Mouse (Mus musculus) heart, adult 2 months (tissue): ENCODE measurements at regions not wholly inside any gene's neighbourhood (a gene's known extent, or its start where the extent isn't known, plus 50 kb on each side); places are given as distances from the start of the nearest gene placed in this dataset.

Experiments used
- DNase-seq, 2 experiments: peaks; one replicate each; pipeline ENCODE4 v3.0.0; 2021
- H3K27ac ChIP-seq: fragments of 200-600 bp; 2 replicates; pipeline ENCODE4 v1.8.1; 2022
- H3K27me3 ChIP-seq: fragments of 200-500 bp; 2 replicates; pipeline ENCODE4 v1.6.1; 2012; ENCODE audit warnings: mild to moderate bottlenecking, low read length, inconsistent platforms, mixed read lengths; ENCODE audit not compliant: control insufficient read depth, insufficient read depth
- H3K36me3 ChIP-seq: fragments of 200-500 bp; 2 replicates; pipeline ENCODE4 v1.6.1; 2012; ENCODE audit warnings: low read length, inconsistent platforms; ENCODE audit not compliant: control insufficient read depth, insufficient read depth
- H3K4me1 ChIP-seq: fragments of 200-500 bp; 2 replicates; pipeline ENCODE4 v1.6.1; 2011; ENCODE audit warnings: low read length; ENCODE audit not compliant: control insufficient read depth, insufficient read depth
- H3K4me3 ChIP-seq: fragments of 200-600 bp; 2 replicates; pipeline ENCODE4 v1.8.1; 2022
- H3K79me2 ChIP-seq: fragments of 200-500 bp; replicated peaks from 2 replicates; pipeline ENCODE4 v1.6.1; 2012; ENCODE audit warnings: mild to moderate bottlenecking, inconsistent platforms, low read length, moderate library complexity, mixed read lengths; ENCODE audit not compliant: control insufficient read depth, insufficient read depth
- H3K9ac ChIP-seq: fragments of 200-500 bp; 2 replicates; pipeline ENCODE4 v1.6.1; 2012; ENCODE audit warnings: low read depth, mild to moderate bottlenecking, control low read depth, inconsistent platforms, low read length, mixed read lengths
- CTCF ChIP-seq: fragments of 200-600 bp; IDR thresholded peaks from 2 replicates; pipeline ENCODE4 v1.8.1; 2022; ENCODE audit warnings: antibody characterized with exemption, mild to moderate bottlenecking, moderate library complexity
- EP300 ChIP-seq: fragments of 200-500 bp; IDR thresholded peaks from 2 replicates; pipeline ENCODE4 v1.6.1; 2011; ENCODE audit warnings: low read depth, low read length, control low read depth; ENCODE audit not compliant: insufficient read depth
- POLR2A ChIP-seq: fragments of 200-500 bp; IDR thresholded peaks from 2 replicates; pipeline ENCODE4 v1.6.1; 2011; ENCODE audit warnings: mild to moderate bottlenecking, low read depth, low read length, control low read depth; ENCODE audit not compliant: insufficient read depth
- whole genome bisulfite sequencing: fragments of 180-500 bp; shearing (Covaris S2); methylation state at CpG from one replicate; pipeline ENCODE4 v1.1.7; 2018; 5-methylcytosine and 5-hydroxymethylcytosine counted together
- intact Hi-C: fragments of 180-260 bp; cut with DNase I; formaldehyde crosslinking; loops from one replicate; pipeline ENCODE4 v1.15.1; 2025

- Histone ChIP-seq H3K79me2 (no peaks in the 10 kb centered on the region), H3K4me1 (no peaks in the 10 kb centered on the region), H3K4me3 (no peak overlapping the region), H3K27ac (no peak overlapping the region), H3K27me3 (no peaks in the 10 kb centered on the region), H3K9ac (no peak overlapping the region), H3K36me3 (no peaks in the 10 kb centered on the region)
- DNase-seq: no peak
- intact Hi-C loops: no loop called here
- TF ChIP-seq CTCF (no peak), EP300 (no peak), POLR2A (no peak)
Observed at GRCm38 (mm10) chr14:15672292-15672691, 233.5 kb upstream of the Lrrc3b start.

- Histone ChIP-seq H3K4me1 (no peaks in the 10 kb centered on the region), H3K36me3 (no peaks in the 10 kb centered on the region), H3K9ac (no peak overlapping the region), H3K79me2 (no peaks in the 10 kb centered on the region), H3K27ac (no peak overlapping the region), H3K4me3 (no peak overlapping the region), H3K27me3 (no peaks in the 10 kb centered on the region)
- no peak for TF ChIP-seq CTCF
- TF ChIP-seq EP300: no peak
- no peak for TF ChIP-seq POLR2A
- intact Hi-C loops: no loop called here
- WGBS: 72% methylated on average over 2 of the region's 2 CpGs
- no peak for DNase-seq
Observed at GRCm38 (mm10) chr14:15677218-15677617, 238.4 kb upstream of the Lrrc3b start.

- H3K27ac ChIP-seq: no peak overlapping the region
- no peaks in the 10 kb centered on the region for H3K4me1 ChIP-seq
- intact Hi-C loops: no loop called here
- no peaks in the 10 kb centered on the region for H3K36me3 ChIP-seq
- no peak for DNase-seq
- H3K4me3 ChIP-seq: no peak overlapping the region
- no peaks in the 10 kb centered on the region for H3K79me2 ChIP-seq
- no peak overlapping the region for H3K9ac ChIP-seq
- H3K27me3 ChIP-seq: no peaks in the 10 kb centered on the region
- 86% methylated on average over 2 of the region's 2 CpGs for WGBS
- TF ChIP-seq EP300 (no peak), CTCF (no peak), POLR2A (no peak)
Observed at GRCm38 (mm10) chr14:15679456-15679855, 240.7 kb upstream of the Lrrc3b start.

GRCm38 (mm10) chr14:15698001-15698400, 259.2 kb upstream of the Lrrc3b start:
- no peaks in the 10 kb centered on the region for H3K27me3 ChIP-seq
- no peaks in the 10 kb centered on the region for H3K79me2 ChIP-seq
- intact Hi-C loops: loop anchor here (5.0 to 10.0 kb wide), 3 partner anchors 46 to 263 kb away; partner anchors contain the start of gene Lrrc3b
- H3K9ac ChIP-seq: no peak overlapping the region
- no peaks in the 10 kb centered on the region; the same call in 1 of the 2 replicates for H3K4me1 ChIP-seq
- DNase-seq: no peak
- H3K27ac ChIP-seq: peak overlapping the region; percentile 65
- H3K36me3 ChIP-seq: no peaks in the 10 kb centered on the region
- H3K4me3 ChIP-seq: no peak overlapping the region
- TF ChIP-seq POLR2A (no peak), CTCF (no peak), EP300 (no peak)
- 32% methylated on average over 2 of the region's 2 CpGs for WGBS

- Histone ChIP-seq H3K27me3 (no peaks in the 10 kb centered on the region), H3K9ac (no peak overlapping the region), H3K27ac (peak overlapping the region; percentile 65), H3K4me1 (no peaks in the 10 kb centered on the region; the same call in 1 of the 2 replicates), H3K36me3 (no peaks in the 10 kb centered on the region), H3K4me3 (no peak overlapping the region), H3K79me2 (no peaks in the 10 kb centered on the region)
- intact Hi-C loops: loop anchor here (5.0 to 10.0 kb wide), 3 partner anchors 46 to 264 kb away; partner anchors contain the start of gene Lrrc3b
- WGBS: 84% methylated on average over 2 of the region's 2 CpGs
- no peak for DNase-seq
- TF ChIP-seq POLR2A (no peak), CTCF (no peak), EP300 (no peak)
Observed at GRCm38 (mm10) chr14:15698607-15699006, 259.8 kb upstream of the Lrrc3b start.

- H3K4me1 ChIP-seq: no peaks in the 10 kb centered on the region
- 37% methylated on average over 1 of the region's 1 CpGs for WGBS
- DNase-seq: no peak
- H3K79me2 ChIP-seq: no peaks in the 10 kb centered on the region
- no peaks in the 10 kb centered on the region for H3K27me3 ChIP-seq
- TF ChIP-seq POLR2A (no peak), CTCF (no peak), EP300 (no peak)
- no peak overlapping the region for H3K27ac ChIP-seq
- H3K9ac ChIP-seq: no peak overlapping the region
- intact Hi-C loops: no loop called here
- H3K4me3 ChIP-seq: no peak overlapping the region
- no peaks in the 10 kb centered on the region for H3K36me3 ChIP-seq
Observed at GRCm38 (mm10) chr14:15722135-15722534, 283.3 kb upstream of the Lrrc3b start.
